Mouse (Mus musculus) neural tube, embryonic 11.5 days (tissue): ENCODE data around the gene Asb16. TPM values are rescaled to one million over a fixed set of nuclear protein-coding genes. Genes with fewer than 3 reads are reported as not detected.

Source experiments
- ATAC-seq: fragments of 200-750 bp; cut with Nextera tagmentation; 2 replicates; pipeline ENCODE4 v1.8.0; 2017; ENCODE audit warnings: moderate number of reproducible peaks, mild to moderate bottlenecking, moderate TSS enrichment, moderate library complexity; ENCODE audit not compliant: insufficient read depth, low FRiP score, low TSS enrichment
- DNase-seq: peaks from one replicate; pipeline ENCODE4 v3.0.0-alpha.2; 2015; ENCODE audit warnings: low spot score
- H3K27ac ChIP-seq: fragments of 300-500 bp; sonication (generic); 2 replicates; pipeline ENCODE4 v1.5.1; 2014; ENCODE audit warnings: low read depth, mild to moderate bottlenecking, low read length
- H3K27me3 ChIP-seq: fragments of 300-500 bp; sonication (generic); 2 replicates; pipeline ENCODE4 v1.6.1; 2014; ENCODE audit warnings: mild to moderate bottlenecking, low read length, mixed read lengths; ENCODE audit not compliant: control insufficient read depth, insufficient read depth
- H3K36me3 ChIP-seq: fragments of 300-500 bp; sonication (generic); 2 replicates; pipeline ENCODE4 v1.6.1; 2014; ENCODE audit warnings: mild to moderate bottlenecking, low read length, moderate library complexity, mixed read lengths; ENCODE audit not compliant: control insufficient read depth, insufficient read depth
- H3K4me1 ChIP-seq: fragments of 300-500 bp; sonication (generic); 2 replicates; pipeline ENCODE4 v1.6.1; 2014; ENCODE audit warnings: low read length, mixed read lengths; ENCODE audit not compliant: control insufficient read depth, insufficient read depth
- H3K4me2 ChIP-seq: fragments of 300-500 bp; sonication (generic); 2 replicates; pipeline ENCODE4 v1.6.1; 2014; ENCODE audit warnings: low read depth, mild to moderate bottlenecking, moderate library complexity
- H3K4me3 ChIP-seq: fragments of 300-500 bp; sonication (generic); 2 replicates; pipeline ENCODE4 v1.5.1; 2014; ENCODE audit warnings: low read depth, low read length
- H3K9ac ChIP-seq: fragments of 300-500 bp; sonication (generic); 2 replicates; pipeline ENCODE4 v1.6.1; 2014; ENCODE audit warnings: mild to moderate bottlenecking, low read length
- H3K9me3 ChIP-seq: fragments of 300-500 bp; sonication (generic); 2 replicates; pipeline ENCODE4 v1.6.1; 2016; ENCODE audit warnings: low read length; ENCODE audit not compliant: control insufficient read depth
- WGBS: fragments of 180-500 bp; shearing (Covaris S2); extraction: QIAGEN DNeasy Blood & Tissue Kit; methylation state at CpG from one replicate; pipeline ENCODE4 v1.1.7; 2014; 5-methylcytosine and 5-hydroxymethylcytosine counted together
- polyA plus RNA-seq: library from polyadenylated mRNA; unstranded; fragments of >200 nt; fragmentation: Nextera tagmentation; extraction: Ambion mirVana; gene quantifications from 2 replicates; pipeline ENCODE4 v1.2.1, GENCODE M21; 2014

Asb16 gene
- polyA plus RNA-seq, 1 experiment from 2014 or later: not detected

DNA sequence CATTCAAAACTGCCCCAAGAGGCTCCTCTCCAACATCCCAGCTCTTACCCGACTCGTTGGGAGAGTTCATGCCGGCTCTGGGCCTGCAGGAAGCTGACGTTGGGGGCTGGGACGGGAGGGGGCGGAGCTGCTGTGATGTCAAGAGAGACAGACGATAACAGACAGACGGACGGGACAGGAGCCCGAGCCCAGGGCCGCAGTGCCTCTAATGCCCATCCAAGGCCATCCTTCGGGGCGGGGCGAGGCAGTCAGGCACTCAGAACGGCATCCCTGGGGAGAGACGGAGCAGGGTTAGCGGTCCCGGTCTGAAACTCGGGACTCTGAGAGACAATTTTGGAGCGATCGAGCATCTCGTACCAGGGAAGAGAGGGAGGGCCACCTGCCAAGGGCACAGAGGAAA lies 43.9 kb upstream of the Asb16 start:
- Histone ChIP-seq H3K27ac (peak overlapping the region; percentile 46; the same call in 1 of the 2 replicates), H3K4me3 (peak overlapping the region; percentile 12; the same call in 1 of the 2 replicates), H3K27me3 (no peaks in the 10 kb centered on the region), H3K36me3 (peaks cover 3% of the 10 kb centered on the region; the same call in 1 of the 2 replicates), H3K9me3 (no peaks in the 10 kb centered on the region), H3K4me2 (peak overlapping the region; percentile 37), H3K4me1 (peaks cover 50% of the 10 kb centered on the region), H3K9ac (peak overlapping the region; percentile 35)
- peak; percentile 34 for DNase-seq
- no peak for ATAC-seq
- WGBS: 6% methylated on average over 22 of the region's 22 CpGs

DNA sequence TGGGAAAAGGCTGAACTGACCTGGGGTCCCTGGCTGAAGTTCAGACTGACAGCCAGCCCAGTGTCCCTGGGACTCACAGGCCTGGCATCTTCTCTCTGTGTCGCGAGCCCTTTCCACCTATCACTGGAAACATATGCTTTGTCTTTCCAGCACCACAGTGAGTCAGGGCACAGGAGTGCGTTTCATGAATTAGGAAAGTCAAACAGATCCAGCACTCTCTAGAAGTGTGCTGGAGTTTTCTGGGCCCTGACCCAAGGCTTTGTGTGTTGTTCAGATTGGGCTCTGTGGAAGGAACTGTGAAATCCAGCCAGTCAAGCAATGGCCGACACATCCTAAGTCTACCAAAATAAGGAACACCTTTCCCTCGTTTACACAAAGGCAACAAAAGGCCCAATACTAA lies 43.3 kb upstream of the Asb16 start:
- Histone ChIP-seq H3K4me2 (no peak overlapping the region), H3K36me3 (peaks cover 3% of the 10 kb centered on the region; the same call in 1 of the 2 replicates), H3K4me3 (no peak overlapping the region), H3K9ac (no peak overlapping the region; the same call in 1 of the 2 replicates), H3K9me3 (no peaks in the 10 kb centered on the region), H3K27me3 (no peaks in the 10 kb centered on the region), H3K4me1 (peaks cover 48% of the 10 kb centered on the region), H3K27ac (no peak overlapping the region)
- ATAC-seq (no peak), DNase-seq (no peak)
- WGBS: 68% methylated on average over 5 of the region's 5 CpGs

- no peak for ATAC-seq
- Histone ChIP-seq H3K27me3 (no peaks in the 10 kb centered on the region), H3K9ac (peak overlapping the region; percentile 14), H3K9me3 (no peaks in the 10 kb centered on the region), H3K4me1 (peaks cover 48% of the 10 kb centered on the region), H3K27ac (no peak overlapping the region; the same call in 1 of the 2 replicates), H3K4me2 (peak overlapping the region; percentile 83), H3K36me3 (peaks cover 3% of the 10 kb centered on the region; the same call in 1 of the 2 replicates), H3K4me3 (0 out of 2 replicates have a peak overlapping the region, but pooled peaks have one; percentile 96)
- DNase-seq: no peak
- WGBS: 67% methylated on average over 12 of the region's 12 CpGs
Measured at GRCm38 (mm10) chr11:102226067-102226978, 42.2 kb upstream of the Asb16 start.

DNA sequence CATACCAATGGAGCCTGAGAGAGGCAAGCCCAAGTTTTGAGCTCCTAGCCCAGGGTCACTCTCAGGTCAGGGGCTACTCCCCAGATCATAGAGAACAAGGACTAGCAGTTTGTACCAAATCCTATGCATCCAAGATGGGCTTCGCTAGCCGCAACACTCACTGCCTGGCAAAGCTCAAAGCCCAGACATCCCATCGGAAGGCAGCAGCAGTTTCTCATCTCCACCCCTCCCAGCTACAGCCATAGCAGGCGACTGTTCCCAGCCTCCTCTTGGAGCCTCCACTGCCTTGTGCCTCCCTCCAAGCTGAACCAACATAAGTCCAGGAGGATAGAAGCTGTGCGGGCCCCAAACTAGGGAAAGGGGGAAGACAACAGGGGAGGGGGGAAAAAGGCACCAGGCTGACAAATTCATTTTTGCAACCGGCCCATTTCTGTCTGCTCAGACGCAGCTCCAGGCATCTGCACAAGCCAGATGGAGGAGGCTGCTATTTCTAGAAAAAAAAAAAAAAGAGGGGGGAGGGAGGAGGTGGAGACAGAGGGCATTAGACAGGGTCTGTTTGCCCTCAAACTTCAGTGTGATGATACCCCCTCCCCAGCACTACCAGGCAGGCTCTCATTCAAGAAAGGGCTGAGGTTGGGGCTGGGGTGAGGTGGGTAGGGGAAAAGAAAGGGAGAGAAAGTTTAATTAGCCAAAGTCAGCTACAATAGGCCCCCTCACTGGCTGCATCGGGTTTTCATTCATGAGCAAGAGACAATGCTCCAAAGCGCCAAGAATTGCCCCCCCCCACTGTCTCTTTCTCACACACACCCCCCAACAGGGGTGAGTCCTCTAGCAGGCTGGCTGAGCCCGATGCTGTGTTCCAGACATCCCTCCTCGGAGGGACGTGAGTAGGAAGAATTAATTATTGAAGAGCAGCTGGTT lies 41.0 kb upstream of the Asb16 start:
- no peaks in the 10 kb centered on the region for H3K27me3 ChIP-seq
- peak overlapping the region; percentile 73 for H3K27ac ChIP-seq
- DNase-seq: peak; percentile 69
- WGBS: 24% methylated on average over 12 of the region's 12 CpGs
- peak; percentile 63; the same call in 1 of the 2 replicates for ATAC-seq
- H3K4me1 ChIP-seq: peaks cover 48% of the 10 kb centered on the region
- peak overlapping the region; percentile 91 for H3K9ac ChIP-seq
- peak overlapping the region; percentile 83 for H3K4me2 ChIP-seq
- peaks cover 3% of the 10 kb centered on the region; the same call in 1 of the 2 replicates for H3K36me3 ChIP-seq
- H3K9me3 ChIP-seq: no peaks in the 10 kb centered on the region
- H3K4me3 ChIP-seq: peak overlapping the region; percentile 96

DNA sequence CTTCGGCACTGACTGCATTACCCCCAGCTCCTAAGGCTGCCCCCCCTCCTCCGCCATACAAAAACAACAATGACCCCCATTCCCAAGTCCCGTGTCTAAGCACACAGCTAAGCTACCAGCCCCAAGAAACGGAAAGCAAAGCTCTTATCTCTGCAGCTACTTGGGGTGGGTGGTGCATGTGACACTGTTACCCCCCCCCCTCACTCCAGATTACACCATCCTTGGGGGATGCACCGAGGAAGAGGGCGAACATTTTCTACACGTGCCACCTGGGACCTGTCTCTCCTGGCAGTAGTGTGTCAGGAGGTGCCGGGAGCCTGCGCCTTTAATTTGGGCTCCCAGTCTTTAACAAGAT lies 40.4 kb upstream of the Asb16 start:
- DNase-seq (peak; percentile 33), ATAC-seq (no peak)
- Histone ChIP-seq H3K27me3 (no peaks in the 10 kb centered on the region), H3K36me3 (no peaks in the 10 kb centered on the region), H3K9me3 (no peaks in the 10 kb centered on the region), H3K4me2 (peak overlapping the region; percentile 83), H3K4me3 (peak overlapping the region; percentile 96), H3K9ac (peak overlapping the region; percentile 91), H3K27ac (peak overlapping the region; percentile 73), H3K4me1 (peaks cover 48% of the 10 kb centered on the region)
- 28% methylated on average over 9 of the region's 9 CpGs for WGBS

- H3K27me3 ChIP-seq: no peaks in the 10 kb centered on the region
- ATAC-seq: no peak
- H3K36me3 ChIP-seq: no peaks in the 10 kb centered on the region
- DNase-seq: no peak
- peaks cover 48% of the 10 kb centered on the region for H3K4me1 ChIP-seq
- H3K27ac ChIP-seq: peak overlapping the region; percentile 73
- peak overlapping the region; percentile 91 for H3K9ac ChIP-seq
- no peaks in the 10 kb centered on the region for H3K9me3 ChIP-seq
- peak overlapping the region; percentile 83 for H3K4me2 ChIP-seq
- peak overlapping the region; percentile 96 for H3K4me3 ChIP-seq
- 25% methylated on average over 7 of the region's 7 CpGs for WGBS
Measured at GRCm38 (mm10) chr11:102228646-102229268, 39.8 kb upstream of the Asb16 start.

DNA sequence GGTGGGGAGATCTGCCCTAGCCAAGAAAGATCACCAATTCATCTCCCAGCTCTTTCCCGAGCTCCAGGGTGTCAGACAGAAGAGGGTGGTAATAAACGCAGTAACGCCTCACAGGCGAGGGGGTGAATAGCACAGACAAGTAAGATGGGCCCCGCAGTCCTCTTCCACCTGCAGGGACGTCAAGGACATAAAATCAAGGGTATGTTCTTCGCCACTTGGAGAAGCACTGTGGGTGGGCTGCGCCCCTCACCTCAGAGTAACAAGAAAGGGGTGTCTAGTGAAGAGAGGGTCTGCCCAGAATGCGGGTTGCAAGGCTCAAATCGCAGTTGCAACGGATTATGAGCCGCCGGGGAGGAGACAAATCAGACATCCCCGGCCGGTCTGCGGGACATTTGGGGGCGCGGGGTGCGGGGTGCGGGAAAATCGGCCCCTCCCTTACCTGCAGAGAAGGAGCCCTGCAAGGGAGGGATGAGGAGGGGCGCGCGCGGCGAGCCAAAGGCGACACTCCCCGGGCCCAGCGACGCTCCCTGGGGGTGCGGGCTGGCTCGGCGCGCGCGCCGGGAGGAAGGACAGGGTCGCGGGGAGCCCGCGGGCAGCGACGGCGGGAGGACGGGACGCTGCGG lies 39.1 kb upstream of the Asb16 start:
- no peaks in the 10 kb centered on the region for H3K9me3 ChIP-seq
- peak overlapping the region; percentile 83 for H3K4me2 ChIP-seq
- ATAC-seq (no peak), DNase-seq (peak; percentile 48)
- H3K4me1 ChIP-seq: peaks cover 45% of the 10 kb centered on the region
- H3K27ac ChIP-seq: peak overlapping the region; percentile 85
- H3K27me3 ChIP-seq: no peaks in the 10 kb centered on the region
- H3K4me3 ChIP-seq: peak overlapping the region; percentile 96
- 2% methylated on average over 31 of the region's 47 CpGs for WGBS
- H3K9ac ChIP-seq: peak overlapping the region; percentile 91
- H3K36me3 ChIP-seq: no peaks in the 10 kb centered on the region
